Mouse (Mus musculus): ENCODE data around the gene Eng. TPM values are rescaled to one million over a fixed set of nuclear protein-coding genes. Genes with fewer than 3 reads are reported as not detected.
A peak's percentile ranks its signal among the peaks of the same experiment; 100 is the strongest.

Eng gene
- polyA plus RNA-seq, 1 experiment from 2014 or later = 59.5 TPM

DNA sequence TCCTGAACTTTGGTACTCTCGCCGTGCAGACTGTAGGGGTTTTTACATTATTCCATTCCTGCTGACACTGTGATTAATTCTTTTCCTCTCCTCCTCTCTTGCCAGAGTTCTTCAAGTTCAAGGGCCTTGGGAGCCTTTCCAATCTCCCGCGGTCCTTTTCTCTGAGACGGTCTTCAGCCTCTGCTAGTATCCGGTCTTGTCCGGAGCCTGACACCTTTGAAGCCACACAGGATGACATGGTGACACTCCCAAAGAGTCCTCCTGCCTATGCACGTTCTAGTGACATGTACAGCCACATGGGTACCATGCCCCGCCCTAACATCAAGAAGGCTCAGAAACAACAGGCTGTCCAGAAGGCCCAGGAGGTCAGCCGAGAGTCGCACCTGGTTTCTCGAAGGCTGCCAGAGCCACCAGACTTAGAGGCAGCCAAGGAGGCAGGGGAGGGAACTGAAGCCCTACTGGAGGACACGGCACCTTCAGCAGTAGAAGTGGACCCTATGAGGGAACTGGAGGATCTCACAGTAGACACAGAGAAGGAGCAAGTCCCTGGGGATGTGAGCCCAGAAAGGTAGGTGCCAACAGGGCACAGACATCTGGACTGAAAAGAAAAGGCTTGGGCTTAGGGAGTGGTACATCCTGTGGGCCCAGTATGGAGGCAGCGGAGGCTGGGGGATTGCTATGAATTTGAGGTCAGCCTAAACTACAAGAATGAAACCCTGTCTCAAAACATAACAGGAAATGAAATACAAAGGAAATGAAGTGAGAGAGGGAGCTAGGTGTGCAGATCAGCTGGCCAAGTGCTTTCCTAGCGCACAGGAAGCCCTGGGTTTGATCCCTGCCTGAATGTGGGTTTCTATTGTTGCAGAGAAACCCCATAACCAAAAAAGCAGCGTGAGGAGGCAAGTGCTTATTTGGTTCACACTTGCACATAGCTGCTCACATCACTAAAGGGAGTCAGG lies 78.7 kb downstream of the Eng start:
- H3K4me2 ChIP-seq (ENCODE audit: low read length) = no peak overlapping the region
- no peaks in the 10 kb centered on the region for H3K27me3 ChIP-seq (replicated peaks; ENCODE audit: control insufficient read depth, insufficient read depth, low read length)
- ATAC-seq (replicated peaks; ENCODE audit: low FRiP score, low TSS enrichment, low read depth) (no peak), DNase-seq (ENCODE audit: low spot score) (no peak)
- peaks cover 17% of the 10 kb centered on the region for H3K4me1 ChIP-seq (replicated peaks; ENCODE audit: control insufficient read depth, insufficient read depth, low read length)
- WGBS = 72% methylated on average over 16 of the region's 16 CpGs
- H3K36me3 ChIP-seq (ENCODE audit: control insufficient read depth, insufficient read depth, low read length) = no peaks in the 10 kb centered on the region; the same call in 1 of the 2 replicates
- H3K27ac ChIP-seq (ENCODE audit: low read depth) = no peak overlapping the region
- no peaks in the 10 kb centered on the region for H3K9me3 ChIP-seq (ENCODE audit: control insufficient read depth, low read length)
- no peak overlapping the region for H3K9ac ChIP-seq (ENCODE audit: low read length)
- H3K4me3 ChIP-seq (ENCODE audit: low read depth, low read length) = no peak overlapping the region

DNA sequence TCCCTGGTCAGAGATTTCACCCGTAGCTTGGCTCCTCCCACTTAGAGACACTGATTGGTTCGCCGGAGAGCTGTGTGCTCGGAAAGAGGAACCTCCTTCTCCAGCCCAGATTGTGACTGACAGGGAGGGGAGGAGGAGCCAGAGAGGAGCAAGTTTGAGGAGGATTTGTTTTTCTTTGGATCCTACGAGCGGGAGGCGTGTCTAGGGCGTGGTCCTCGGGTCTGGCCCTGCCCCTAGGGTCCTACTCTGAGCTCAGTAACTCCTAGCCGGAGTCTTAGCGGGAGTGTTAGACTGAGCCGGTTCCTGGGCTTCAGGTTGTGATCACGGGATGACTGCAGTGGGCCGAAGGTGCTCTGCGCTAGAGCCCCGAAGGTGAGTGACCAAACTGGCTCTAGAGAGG lies 81.0 kb downstream of the Eng start:
- Histone ChIP-seq H3K27ac (ENCODE audit: low read depth) (no peak overlapping the region), H3K27me3 (replicated peaks; ENCODE audit: control insufficient read depth, insufficient read depth, low read length) (no peaks in the 10 kb centered on the region), H3K36me3 (ENCODE audit: control insufficient read depth, insufficient read depth, low read length) (no peaks in the 10 kb centered on the region; the same call in 1 of the 2 replicates), H3K9me3 (ENCODE audit: control insufficient read depth, low read length) (no peaks in the 10 kb centered on the region), H3K4me2 (ENCODE audit: low read length) (peak overlapping the region; percentile 47), H3K4me3 (ENCODE audit: low read depth, low read length) (peak overlapping the region; percentile 39), H3K9ac (ENCODE audit: low read length) (peak overlapping the region; percentile 43), H3K4me1 (replicated peaks; ENCODE audit: control insufficient read depth, insufficient read depth, low read length) (peaks cover 22% of the 10 kb centered on the region)
- 0% methylated on average over 16 of the region's 16 CpGs for WGBS
- DNase-seq (ENCODE audit: low spot score) = peak; percentile 93
- ATAC-seq (replicated peaks; ENCODE audit: low FRiP score, low TSS enrichment, low read depth) = peak; percentile 95

GRCm38 (mm10) chr2:32728463-32728862 lies 82.1 kb downstream of the Eng start:
- ATAC-seq (replicated peaks; ENCODE audit: low FRiP score, low TSS enrichment, low read depth) = no peak
- no peak for DNase-seq (ENCODE audit: low spot score)
- Histone ChIP-seq H3K27ac (ENCODE audit: low read depth) (no peak overlapping the region), H3K9ac (ENCODE audit: low read length) (peak overlapping the region; percentile 43; the same call in 1 of the 2 replicates), H3K4me1 (replicated peaks; ENCODE audit: control insufficient read depth, insufficient read depth, low read length) (peaks cover 26% of the 10 kb centered on the region), H3K27me3 (replicated peaks; ENCODE audit: control insufficient read depth, insufficient read depth, low read length) (no peaks in the 10 kb centered on the region), H3K4me3 (ENCODE audit: low read depth, low read length) (peak overlapping the region; percentile 39), H3K9me3 (ENCODE audit: control insufficient read depth, low read length) (no peaks in the 10 kb centered on the region), H3K4me2 (ENCODE audit: low read length) (peak overlapping the region; percentile 47), H3K36me3 (ENCODE audit: control insufficient read depth, insufficient read depth, low read length) (no peaks in the 10 kb centered on the region; the same call in 1 of the 2 replicates)
- WGBS = 44% methylated on average over 6 of the region's 7 CpGs

DNA sequence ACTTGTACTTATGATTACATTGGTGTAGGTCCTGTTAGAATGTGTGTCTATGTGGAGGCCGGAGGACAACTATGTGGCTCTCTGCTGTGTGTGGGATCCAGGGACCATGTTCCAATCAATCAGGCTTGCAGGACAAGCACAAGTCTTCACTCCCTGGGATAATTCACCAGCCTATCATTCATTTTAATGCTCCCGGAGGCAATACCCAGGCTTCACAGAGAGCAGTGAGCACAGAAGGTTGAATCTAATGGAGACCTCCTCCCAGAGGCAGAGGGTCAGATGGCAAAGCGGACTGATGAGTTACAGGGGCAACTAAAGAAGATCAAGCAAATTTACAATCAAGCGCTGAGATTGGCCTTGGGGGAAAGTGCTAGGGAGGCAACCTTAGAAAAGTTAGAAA lies 83.2 kb downstream of the Eng start:
- Histone ChIP-seq H3K36me3 (ENCODE audit: control insufficient read depth, insufficient read depth, low read length) (no peaks in the 10 kb centered on the region; the same call in 1 of the 2 replicates), H3K4me3 (ENCODE audit: low read depth, low read length) (no peak overlapping the region), H3K27me3 (replicated peaks; ENCODE audit: control insufficient read depth, insufficient read depth, low read length) (no peaks in the 10 kb centered on the region), H3K9ac (ENCODE audit: low read length) (0 out of 2 replicates have a peak overlapping the region, but pooled peaks have one; percentile 25), H3K9me3 (ENCODE audit: control insufficient read depth, low read length) (no peaks in the 10 kb centered on the region), H3K4me2 (ENCODE audit: low read length) (peak overlapping the region; percentile 47), H3K4me1 (replicated peaks; ENCODE audit: control insufficient read depth, insufficient read depth, low read length) (peaks cover 26% of the 10 kb centered on the region), H3K27ac (ENCODE audit: low read depth) (no peak overlapping the region)
- ATAC-seq (replicated peaks; ENCODE audit: low FRiP score, low TSS enrichment, low read depth) = no peak
- no peak for DNase-seq (ENCODE audit: low spot score)
- WGBS = 62% methylated on average over 4 of the region's 4 CpGs

DNA sequence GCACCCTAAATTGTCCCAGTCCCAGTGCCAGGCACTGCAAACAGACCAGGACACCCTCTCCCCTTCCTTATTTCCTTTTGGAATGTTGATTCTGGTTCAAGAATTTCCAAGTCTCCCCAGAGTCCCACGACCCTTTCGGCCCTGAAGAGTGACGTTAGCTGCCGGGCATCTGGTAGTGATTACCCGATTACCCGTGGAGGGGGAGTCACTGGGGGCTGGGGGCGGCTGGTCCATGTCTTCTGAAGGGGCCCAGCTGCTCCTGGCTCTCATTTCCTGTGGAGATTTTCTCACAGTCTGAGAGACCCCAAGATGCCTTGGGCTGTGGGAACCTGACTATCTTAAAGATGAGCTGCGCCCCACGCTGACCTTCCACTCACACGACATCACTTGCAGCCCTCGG lies 84.5 kb downstream of the Eng start:
- no peak for ATAC-seq (replicated peaks; ENCODE audit: low FRiP score, low TSS enrichment, low read depth)
- peaks cover 30% of the 10 kb centered on the region for H3K4me1 ChIP-seq (replicated peaks; ENCODE audit: control insufficient read depth, insufficient read depth, low read length)
- H3K9ac ChIP-seq (ENCODE audit: low read length) = peak overlapping the region; percentile 17; the same call in 1 of the 2 replicates
- H3K27me3 ChIP-seq (replicated peaks; ENCODE audit: control insufficient read depth, insufficient read depth, low read length) = no peaks in the 10 kb centered on the region
- no peaks in the 10 kb centered on the region for H3K9me3 ChIP-seq (ENCODE audit: control insufficient read depth, low read length)
- DNase-seq (ENCODE audit: low spot score) = no peak
- 9% methylated on average over 11 of the region's 11 CpGs for WGBS
- H3K36me3 ChIP-seq (ENCODE audit: control insufficient read depth, insufficient read depth, low read length) = no peaks in the 10 kb centered on the region
- peak overlapping the region; percentile 47 for H3K4me2 ChIP-seq (ENCODE audit: low read length)
- H3K27ac ChIP-seq (ENCODE audit: low read depth) = peak overlapping the region; percentile 87
- H3K4me3 ChIP-seq (ENCODE audit: low read depth, low read length) = 0 out of 2 replicates have a peak overlapping the region, but pooled peaks have one; percentile 7

GRCm38 (mm10) chr2:32731911-32732310 lies 85.5 kb downstream of the Eng start:
- WGBS = 41% methylated on average over 4 of the region's 4 CpGs
- Histone ChIP-seq H3K27me3 (replicated peaks; ENCODE audit: control insufficient read depth, insufficient read depth, low read length) (no peaks in the 10 kb centered on the region), H3K9me3 (ENCODE audit: control insufficient read depth, low read length) (no peaks in the 10 kb centered on the region), H3K36me3 (ENCODE audit: control insufficient read depth, insufficient read depth, low read length) (no peaks in the 10 kb centered on the region), H3K4me3 (ENCODE audit: low read depth, low read length) (no peak overlapping the region), H3K4me1 (replicated peaks; ENCODE audit: control insufficient read depth, insufficient read depth, low read length) (peaks cover 30% of the 10 kb centered on the region), H3K9ac (ENCODE audit: low read length) (no peak overlapping the region), H3K4me2 (ENCODE audit: low read length) (peak overlapping the region; percentile 28), H3K27ac (ENCODE audit: low read depth) (peak overlapping the region; percentile 87)
- ATAC-seq (replicated peaks; ENCODE audit: low FRiP score, low TSS enrichment, low read depth) = no peak
- no peak for DNase-seq (ENCODE audit: low spot score)

MicroRNA genes within 50 kb of the gene (microRNA counts, 519-probe panel; counts per million panel counts)
- microRNA mmu-miR-1954 = not detected
- microRNA mmu-miR-2861 = not detected

Small RNA genes lying within 50 kb of the gene (microRNA-seq; reads per million reads assigned to microRNA genes)
- gene Gm47291 (not detected), gene Mir1954 (not detected), gene Mir2861 (not detected), gene Mir3960 (not detected), gene Mir8093 (not detected)

Other genes starting within 250 kb of the Eng start
- 5.8 and 6.0 TPM in 2 replicates for gene Naif1, start 196.1 kb upstream of the Eng start, polyA plus RNA-seq (2014; fragmentation: Nextera tagmentation; extraction: Ambion mirVana)
- 17.8 and 18.2 TPM in 2 replicates for gene Slc25a25, start 195.2 kb upstream of the Eng start, polyA plus RNA-seq (2014; fragmentation: Nextera tagmentation; extraction: Ambion mirVana)
- gene Fam102a, start 111.3 kb upstream of the Eng start, polyA plus RNA-seq (2014; fragmentation: Nextera tagmentation; extraction: Ambion mirVana) = 10.3 and 11.4 TPM in 2 replicates
- gene Dpm2, start 75.7 kb upstream of the Eng start, polyA plus RNA-seq (2014; fragmentation: Nextera tagmentation; extraction: Ambion mirVana) = 118 and 121 TPM in 2 replicates
- 0.62 and 0.89 TPM in 2 replicates for gene Pip5kl1, start 71.8 kb upstream of the Eng start, polyA plus RNA-seq (2014; fragmentation: Nextera tagmentation; extraction: Ambion mirVana)
- 0.15 and 0.35 TPM in 2 replicates for gene 9430097D07Rik, start 70.9 kb upstream of the Eng start, polyA plus RNA-seq (2014; fragmentation: Nextera tagmentation; extraction: Ambion mirVana)
- 15.5 and 20.3 TPM in 2 replicates for gene St6galnac4, start 59.5 kb upstream of the Eng start, polyA plus RNA-seq (2014; fragmentation: Nextera tagmentation; extraction: Ambion mirVana)
- gene St6galnac6, start 46.9 kb upstream of the Eng start, polyA plus RNA-seq (2014; fragmentation: Nextera tagmentation; extraction: Ambion mirVana) = 5.7 and 6.9 TPM in 2 replicates
- gene Ak1, start 24.8 kb upstream of the Eng start, polyA plus RNA-seq (2014; fragmentation: Nextera tagmentation; extraction: Ambion mirVana) = 22.8 and 24.6 TPM in 2 replicates
- 32.9 and 35.6 TPM in 2 replicates for gene Fpgs, start 57.5 kb downstream of the Eng start, polyA plus RNA-seq (2014; fragmentation: Nextera tagmentation; extraction: Ambion mirVana)
- 83.8 and 85.2 TPM in 2 replicates for gene Cdk9, start 66.5 kb downstream of the Eng start, polyA plus RNA-seq (2014; fragmentation: Nextera tagmentation; extraction: Ambion mirVana)
- gene Sh2d3c, start 74.5 kb downstream of the Eng start, polyA plus RNA-seq (2014; fragmentation: Nextera tagmentation; extraction: Ambion mirVana) = 32.5 and 32.7 TPM in 2 replicates
- gene 6330409D20Rik, start 94.4 kb downstream of the Eng start, polyA plus RNA-seq (2014; fragmentation: Nextera tagmentation; extraction: Ambion mirVana) = 0.38 and 0.75 TPM in 2 replicates
- 71.1 and 74.8 TPM in 2 replicates for gene Tor2a, start 110.6 kb downstream of the Eng start, polyA plus RNA-seq (2014; fragmentation: Nextera tagmentation; extraction: Ambion mirVana)
- gene Ttc16, start 129.0 kb downstream of the Eng start, polyA plus RNA-seq (2014; fragmentation: Nextera tagmentation; extraction: Ambion mirVana) = 0.13 and 0.20 TPM in 2 replicates
- gene Ptrh1, start 129.2 kb downstream of the Eng start, polyA plus RNA-seq (2014; fragmentation: Nextera tagmentation; extraction: Ambion mirVana) = 4.4 and 5.1 TPM in 2 replicates
- 0.31 and 0.65 TPM in 2 replicates for gene Cfap157, start 137.8 kb downstream of the Eng start, polyA plus RNA-seq (2014; fragmentation: Nextera tagmentation; extraction: Ambion mirVana)
- gene Stxbp1, start 200.7 kb downstream of the Eng start, polyA plus RNA-seq (2014; fragmentation: Nextera tagmentation; extraction: Ambion mirVana) = 26.7 and 27.0 TPM in 2 replicates
- gene Fam129b, start 229.5 kb downstream of the Eng start, polyA plus RNA-seq (2014; fragmentation: Nextera tagmentation; extraction: Ambion mirVana) = 22.3 and 25.2 TPM in 2 replicates

Data from intestine, embryonic 14.5 days (tissue).